Mouse (Mus musculus): ENCODE data around the gene Kcnj3. TPM values are rescaled to one million over a fixed set of nuclear protein-coding genes. Genes with fewer than 3 reads are reported as not detected.
"Not testable (repeated sequence)": the region's sequence is repeated elsewhere in the genome, so short reads cannot be mapped to it uniquely, and the experiment has no call there.

Kcnj3 gene
- total and polyA plus RNA-seq, 2 experiments from 2014 or later: 8.8 to 19.7 TPM

- H3K27me3 ChIP-seq (ENCODE audit: control insufficient read depth, insufficient read depth, low read length): no peaks in the 10 kb centered on the region
- H3K4me3 ChIP-seq (ENCODE audit: low read depth, low read length): no peak overlapping the region
- no peaks in the 10 kb centered on the region for H3K4me1 ChIP-seq (ENCODE audit: control insufficient read depth, insufficient read depth)
- no peaks in the 10 kb centered on the region for H3K9me3 ChIP-seq (replicated peaks; ENCODE audit: control insufficient read depth, low read length)
- no peak for TF ChIP-seq EP300 (IDR thresholded peaks at IDR 0.05; ENCODE audit: low read depth)
- DNase-seq (ENCODE audit: low spot score) (peak; percentile 59), ATAC-seq (ENCODE audit: insufficient read depth, low read depth) (peak; percentile 49; the same call in 1 of the 2 replicates)
- no peak overlapping the region for H3K9ac ChIP-seq (replicated peaks; ENCODE audit: low read depth, low read length)
- peak overlapping the region; percentile 41 for H3K4me2 ChIP-seq (ENCODE audit: low read depth, low read length)
- WGBS: 29% methylated on average over 4 of the region's 4 CpGs
- H3K27ac ChIP-seq (ENCODE audit: low read depth): peak overlapping the region; percentile 55
- no peaks in the 10 kb centered on the region for H3K36me3 ChIP-seq (replicated peaks; ENCODE audit: control insufficient read depth, insufficient read depth, low read length)
These were observed 44.3 kb downstream of the Kcnj3 start for GRCm38 (mm10) chr2:55479933-55480601.

- DNase-seq (ENCODE audit: low spot score) (no peak), ATAC-seq (ENCODE audit: insufficient read depth, low read depth) (no peak)
- Histone ChIP-seq H3K4me3 (ENCODE audit: low read depth, low read length) (no peak overlapping the region), H3K9me3 (replicated peaks; ENCODE audit: control insufficient read depth, low read length) (no peaks in the 10 kb centered on the region), H3K9ac (replicated peaks; ENCODE audit: low read depth, low read length) (no peak overlapping the region), H3K27ac (ENCODE audit: low read depth) (no peak overlapping the region), H3K27me3 (ENCODE audit: control insufficient read depth, insufficient read depth, low read length) (no peaks in the 10 kb centered on the region), H3K4me2 (ENCODE audit: low read depth, low read length) (no peak overlapping the region; the same call in 1 of the 2 replicates), H3K36me3 (replicated peaks; ENCODE audit: control insufficient read depth, insufficient read depth, low read length) (no peaks in the 10 kb centered on the region), H3K4me1 (ENCODE audit: control insufficient read depth, insufficient read depth) (no peaks in the 10 kb centered on the region)
- TF ChIP-seq EP300 (IDR thresholded peaks at IDR 0.05; ENCODE audit: low read depth) (no peak), CTCF (IDR thresholded peaks at IDR 0.05; ENCODE audit: low read depth) (no peak)
These were observed 44.8 kb downstream of the Kcnj3 start for GRCm38 (mm10) chr2:55480602-55480965.

GRCm38 (mm10) chr2:55485500-55486129 is 49.8 kb downstream of the Kcnj3 start:
- not testable (repeated sequence) for H3K27ac ChIP-seq (ENCODE audit: low read depth); H3K4me3 ChIP-seq (ENCODE audit: low read depth, low read length); H3K9me3 ChIP-seq (replicated peaks; ENCODE audit: control insufficient read depth, low read length); H3K27me3 ChIP-seq (ENCODE audit: control insufficient read depth, insufficient read depth, low read length); ATAC-seq (ENCODE audit: insufficient read depth, low read depth); DNase-seq (ENCODE audit: low spot score); H3K9ac ChIP-seq (replicated peaks; ENCODE audit: low read depth, low read length); H3K4me2 ChIP-seq (ENCODE audit: low read depth, low read length); H3K4me1 ChIP-seq (ENCODE audit: control insufficient read depth, insufficient read depth); H3K36me3 ChIP-seq (replicated peaks; ENCODE audit: control insufficient read depth, insufficient read depth, low read length)
- WGBS: 65% methylated on average over 7 of the region's 7 CpGs

GRCm38 (mm10) chr2:55503390-55504176 is 67.8 kb downstream of the Kcnj3 start:
- 64% methylated on average over 9 of the region's 9 CpGs for WGBS

GRCm38 (mm10) chr2:55505712-55506111 is 69.9 kb downstream of the Kcnj3 start:
- DNase-seq (ENCODE audit: low spot score) (no peak), ATAC-seq (ENCODE audit: insufficient read depth, low read depth) (no peak)
- Histone ChIP-seq H3K4me1 (ENCODE audit: control insufficient read depth, insufficient read depth) (no peaks in the 10 kb centered on the region), H3K9ac (replicated peaks; ENCODE audit: low read depth, low read length) (no peak overlapping the region), H3K27ac (ENCODE audit: low read depth) (no peak overlapping the region), H3K4me2 (ENCODE audit: low read depth, low read length) (no peak overlapping the region), H3K36me3 (replicated peaks; ENCODE audit: control insufficient read depth, insufficient read depth, low read length) (no peaks in the 10 kb centered on the region), H3K27me3 (ENCODE audit: control insufficient read depth, insufficient read depth, low read length) (no peaks in the 10 kb centered on the region), H3K4me3 (ENCODE audit: low read depth, low read length) (no peak overlapping the region), H3K9me3 (replicated peaks; ENCODE audit: control insufficient read depth, low read length) (no peaks in the 10 kb centered on the region)
- WGBS: 84% methylated on average over 1 of the region's 1 CpGs
- TF ChIP-seq EP300 (IDR thresholded peaks at IDR 0.05; ENCODE audit: low read depth) (no peak), CTCF (IDR thresholded peaks at IDR 0.05; ENCODE audit: low read depth) (no peak)

More at GRCm38 (mm10) chr2:55503390-55504176, 67.8 kb downstream of the Kcnj3 start:
- ATAC-seq (ENCODE audit: insufficient read depth, low read depth): no peak
- DNase-seq (ENCODE audit: low spot score): no peak
- no peak overlapping the region for H3K4me3 ChIP-seq (ENCODE audit: low read depth, low read length)
- H3K27me3 ChIP-seq (ENCODE audit: control insufficient read depth, insufficient read depth, low read length): no peaks in the 10 kb centered on the region
- TF ChIP-seq EP300 (IDR thresholded peaks at IDR 0.05; ENCODE audit: low read depth): no peak
- no peak for TF ChIP-seq CTCF (IDR thresholded peaks at IDR 0.05; ENCODE audit: low read depth)
- H3K27ac ChIP-seq (ENCODE audit: low read depth): no peak overlapping the region
- H3K4me1 ChIP-seq (ENCODE audit: control insufficient read depth, insufficient read depth): no peaks in the 10 kb centered on the region
- H3K9me3 ChIP-seq (replicated peaks; ENCODE audit: control insufficient read depth, low read length): no peaks in the 10 kb centered on the region
- H3K9ac ChIP-seq (replicated peaks; ENCODE audit: low read depth, low read length): no peak overlapping the region
- H3K36me3 ChIP-seq (replicated peaks; ENCODE audit: control insufficient read depth, insufficient read depth, low read length): no peaks in the 10 kb centered on the region
- no peak overlapping the region for H3K4me2 ChIP-seq (ENCODE audit: low read depth, low read length)

Measured in heart, postnatal 0 days (tissue).